Mouse (Mus musculus) MEL (cell line): Measurements from ENCODE around the gene Slc39a11. TPM values are rescaled to one million over a fixed set of nuclear protein-coding genes. Genes with fewer than 3 reads are reported as not detected.

ENCODE experiments used
- DNase-seq: peaks from one replicate; pipeline ENCODE4 v3.0.0; 2011; ENCODE audit warnings: low read depth, low spot score
- H3K27ac ChIP-seq: 2 replicates; pipeline ENCODE4 v1.5.1; 2012; ENCODE audit warnings: low read depth, mild to moderate bottlenecking, control low read depth, low read length, moderate library complexity; ENCODE audit not compliant: control insufficient read depth
- H3K27me3 ChIP-seq, 2 experiments: fragments of 150-350 bp in 1 of 2; sonication (generic) in 1 of 2; 2 replicates each; pipeline ENCODE4 v1.6.1; 2012; ENCODE audit warnings: low read length in 2 of 2, mild to moderate bottlenecking in 2 of 2, improper control_type of control experiment in 1 of 2, moderate library complexity in 1 of 2; ENCODE audit not compliant: insufficient read depth in 2 of 2, control insufficient read depth in 1 of 2
- H3K36me3 ChIP-seq, 2 experiments: 2 replicates each; pipeline ENCODE4 v1.6.1; 2012 to 2014; ENCODE audit warnings: low read length in 2 of 2, improper control_type of control experiment in 1 of 2, inconsistent platforms in 1 of 2, mild to moderate bottlenecking in 1 of 2; ENCODE audit not compliant: insufficient read depth in 2 of 2, control insufficient read depth in 1 of 2
- H3K4me1 ChIP-seq, 2 experiments: fragments of 150-350 bp in 1 of 2; sonication (generic) in 1 of 2; 2 replicates each; pipeline ENCODE4 v1.6.1; 2012; ENCODE audit warnings: low read length in 2 of 2, improper control_type of control experiment in 1 of 2, mild to moderate bottlenecking in 1 of 2; ENCODE audit not compliant: insufficient read depth in 2 of 2, control insufficient read depth in 1 of 2
- H3K4me3 ChIP-seq, 2 experiments: fragments of 150-350 bp in 1 of 2; sonication (generic) in 1 of 2; 2 replicates each; pipeline ENCODE4 v1.5.1; 2012; ENCODE audit warnings: low read depth in 2 of 2, low read length in 2 of 2, mild to moderate bottlenecking in 2 of 2, moderate library complexity in 2 of 2, control low read depth in 1 of 2, improper control_type of control experiment in 1 of 2; ENCODE audit not compliant: control insufficient read depth in 1 of 2, insufficient read depth in 1 of 2
- H3K79me2 ChIP-seq: 2 replicates; pipeline ENCODE4 v1.6.1; 2012; ENCODE audit warnings: mild to moderate bottlenecking, low read length, moderate library complexity; ENCODE audit not compliant: control insufficient read depth, poor library complexity, insufficient read depth
- H3K9ac ChIP-seq: 2 replicates; pipeline ENCODE4 v1.6.1; 2012; ENCODE audit warnings: low read depth, mild to moderate bottlenecking, control low read depth, low read length, moderate library complexity; ENCODE audit not compliant: control insufficient read depth, poor library complexity, severe bottlenecking
- H3K9me3 ChIP-seq: fragments of 150-350 bp; sonication (generic); replicated peaks from 2 replicates; pipeline ENCODE4 v1.6.1; 2012; ENCODE audit warnings: mild to moderate bottlenecking, low read length, improper control_type of control experiment, moderate library complexity; ENCODE audit not compliant: insufficient read depth
- BHLHE40 ChIP-seq: IDR thresholded peaks from 2 replicates; pipeline ENCODE4 v1.6.1; 2012; ENCODE audit warnings: low read depth, mild to moderate bottlenecking, inconsistent platforms, low read length, improper control_type of control experiment, borderline replicate concordance
- CHD1 ChIP-seq: IDR thresholded peaks from 2 replicates; pipeline ENCODE4 v1.6.1; 2012; ENCODE audit warnings: low read depth, mild to moderate bottlenecking, inconsistent platforms, low read length, improper control_type of control experiment
- CHD2 ChIP-seq: IDR thresholded peaks from 2 replicates; pipeline ENCODE4 v1.6.1; 2011; ENCODE audit warnings: low read length, improper control_type of control experiment
- CTCF ChIP-seq, 3 experiments: IDR thresholded peaks in 2 of 3; conservative IDR thresholded peaks in 1 of 3; 2 replicates each; pipeline ENCODE4 v1.5.1; 2011 to 2012; ENCODE audit warnings: low read length in 3 of 3, low read depth in 2 of 3, mild to moderate bottlenecking in 2 of 3, improper control_type of control experiment in 1 of 3, inconsistent platforms in 1 of 3, mixed read lengths in 1 of 3, moderate library complexity in 1 of 3; ENCODE audit not compliant: control insufficient read depth in 1 of 3, insufficient read depth in 1 of 3, poor library complexity in 1 of 3, severe bottlenecking in 1 of 3
- E2F4 ChIP-seq: IDR thresholded peaks from 2 replicates; pipeline ENCODE4 v1.6.1; 2011; ENCODE audit warnings: low read depth, low read length, improper control_type of control experiment, borderline replicate concordance
- ELF1 ChIP-seq: IDR thresholded peaks from 2 replicates; pipeline ENCODE4 v1.6.1; 2014; ENCODE audit warnings: low read depth, mild to moderate bottlenecking, inconsistent platforms, low read length, improper control_type of control experiment, moderate library complexity
- EP300 ChIP-seq, 2 experiments: IDR thresholded peaks; 2 replicates each; pipeline ENCODE4 v1.6.1; 2011; ENCODE audit warnings: improper control_type of control experiment in 2 of 2, low read length in 2 of 2, low read depth in 1 of 2, mild to moderate bottlenecking in 1 of 2
- GABPA ChIP-seq: IDR thresholded peaks from 2 replicates; pipeline ENCODE4 v1.6.1; 2012; ENCODE audit warnings: low read depth, mild to moderate bottlenecking, inconsistent platforms, low read length, improper control_type of control experiment, moderate library complexity
- HCFC1 ChIP-seq: IDR thresholded peaks from 2 replicates; pipeline ENCODE4 v1.6.1; 2012; ENCODE audit warnings: low read depth, mild to moderate bottlenecking, inconsistent platforms, low read length, improper control_type of control experiment, moderate library complexity
- JUND ChIP-seq: IDR thresholded peaks from 2 replicates; pipeline ENCODE4 v1.6.1; 2011; ENCODE audit warnings: low read depth, mild to moderate bottlenecking, improper control_type of control experiment, low read length
- MEF2A ChIP-seq: IDR thresholded peaks from 2 replicates; pipeline ENCODE4 v1.6.1; 2014; ENCODE audit warnings: low read depth, mild to moderate bottlenecking, inconsistent platforms, low read length, improper control_type of control experiment; ENCODE audit not compliant: poor library complexity, insufficient replicate concordance, severe bottlenecking; ENCODE audit errors: extremely low read depth
- MYC ChIP-seq: IDR thresholded peaks from 2 replicates; pipeline ENCODE4 v1.6.1; 2011; ENCODE audit warnings: low read depth, mild to moderate bottlenecking, low read length, improper control_type of control experiment, moderate library complexity
- NELFE ChIP-seq: IDR thresholded peaks from 2 replicates; pipeline ENCODE4 v1.6.1; 2011; ENCODE audit warnings: low read depth, low read length, improper control_type of control experiment
- POLR2A ChIP-seq, 2 experiments: IDR thresholded peaks; 2 replicates each; pipeline ENCODE4 v1.6.1; 2011 to 2012; ENCODE audit warnings: low read length in 2 of 2, mild to moderate bottlenecking in 2 of 2, control low read depth in 1 of 2, improper control_type of control experiment in 1 of 2, low read depth in 1 of 2, moderate library complexity in 1 of 2; ENCODE audit not compliant: control insufficient read depth in 1 of 2, insufficient read depth in 1 of 2, poor library complexity in 1 of 2
- RAD21 ChIP-seq: IDR thresholded peaks from 2 replicates; pipeline ENCODE4 v1.6.1; 2011; ENCODE audit warnings: mild to moderate bottlenecking, low read depth, low read length, improper control_type of control experiment
- SIN3A ChIP-seq: IDR thresholded peaks from 2 replicates; pipeline ENCODE4 v1.6.1; 2012; ENCODE audit warnings: low read length, improper control_type of control experiment, inconsistent platforms
- SMC3 ChIP-seq: IDR thresholded peaks from 2 replicates; pipeline ENCODE4 v1.6.1; 2011; ENCODE audit warnings: low read depth, low read length, improper control_type of control experiment
- TAL1 ChIP-seq: IDR thresholded peaks from 2 replicates; pipeline ENCODE4 v1.6.1; 2012; ENCODE audit warnings: mild to moderate bottlenecking, inconsistent platforms, low read length, moderate library complexity, mixed read lengths
- TBP ChIP-seq: IDR thresholded peaks from 2 replicates; pipeline ENCODE4 v1.8.0; 2011; ENCODE audit warnings: low read depth, low read length, improper control_type of control experiment
- TCF12 ChIP-seq: IDR thresholded peaks from 2 replicates; pipeline ENCODE4 v1.6.1; 2014; ENCODE audit warnings: low read depth, mild to moderate bottlenecking, inconsistent platforms, low read length, improper control_type of control experiment, moderate library complexity
- USF2 ChIP-seq, 2 experiments: IDR thresholded peaks; 2 replicates each; pipeline ENCODE4 v1.6.1; 2011 to 2012; ENCODE audit warnings: improper control_type of control experiment in 2 of 2, low read length in 2 of 2, borderline replicate concordance in 1 of 2, inconsistent platforms in 1 of 2, low read depth in 1 of 2, mild to moderate bottlenecking in 1 of 2; ENCODE audit not compliant: insufficient read depth in 1 of 2
- ZKSCAN1 ChIP-seq: IDR thresholded peaks from 2 replicates; pipeline ENCODE4 v1.6.1; 2012; ENCODE audit warnings: low read depth, mild to moderate bottlenecking, inconsistent platforms, low read length, improper control_type of control experiment, moderate library complexity
- ZNF384 ChIP-seq: IDR thresholded peaks from 2 replicates; pipeline ENCODE4 v1.6.1; 2012; ENCODE audit warnings: low read depth, mild to moderate bottlenecking, inconsistent platforms, low read length, improper control_type of control experiment
- polyA plus RNA-seq, 2 experiments: library from polyadenylated mRNA; stranded (reverse) in 1 of 2; unstranded in 1 of 2; fragments of >175 nt in 1 of 2; fragments of >200 nt in 1 of 2; gene quantifications; 2 replicates each; pipeline versions ENCODE4 v1.2.1 to v1.2.4; 2012; ENCODE audit warnings: low replicate concordance in 2 of 2, low read depth in 1 of 2; ENCODE audit not compliant: insufficient read length in 2 of 2, insufficient read depth in 1 of 2, missing spikeins in 1 of 2
- total RNA-seq: library from RNA; depleted of rRNA; stranded (reverse); fragments of 300-350 nt; gene quantifications from 2 replicates; pipeline ENCODE4 v1.2.3, GENCODE M21; 2012

Slc39a11 gene
- total and polyA plus RNA-seq, 3 experiments = 34.2 to 45.6 TPM; not detected in 1

- TF ChIP-seq ZNF384 (no peak), MYC (no peak), TCF12 (no peak), USF2 (IDR thresholded peaks at IDR 0.05; ENCODE audit: borderline replicate concordance in 1 of 2, insufficient read depth in 1 of 2, low read depth in 1 of 2, low read length in 2 of 2) (no peak), GABPA (no peak), SMC3 (no peak), CTCF (IDR thresholded peaks at IDR 0.05 in 2 of 3, conservative IDR thresholded peaks at IDR 0.05 in 1 of 3; ENCODE audit: control insufficient read depth in 1 of 3, insufficient read depth in 1 of 3, low read depth in 2 of 3, low read length in 3 of 3, poor library complexity in 1 of 3, severe bottlenecking in 1 of 3) (no peak), TBP (no peak), MEF2A (no peak), TAL1 (no peak), SIN3A (no peak)
- Histone ChIP-seq H3K27ac (no peak overlapping the region), H3K9me3 (no peaks in the 10 kb centered on the region), H3K9ac (no peak overlapping the region), H3K4me1 (no peaks in the 10 kb centered on the region), H3K79me2 (no peaks in the 10 kb centered on the region), H3K4me3 (no peak overlapping the region), H3K36me3 (no peaks in the 10 kb centered on the region), H3K27me3 (0 out of 4 replicates have a peak, but pooled peaks cover 0 to 2% of the 10 kb centered on the region in 2 experiments)
- no peak for DNase-seq
These were observed 38.7 kb downstream of the Slc39a11 start for GRCm38 (mm10) chr11:113611112-113611646.

- Histone ChIP-seq H3K4me1 (no peaks in the 10 kb centered on the region), H3K36me3 (no peaks in the 10 kb centered on the region), H3K4me3 (no peak overlapping the region), H3K79me2 (no peaks in the 10 kb centered on the region), H3K27ac (no peak overlapping the region), H3K9me3 (no peaks in the 10 kb centered on the region), H3K27me3 (0 out of 4 replicates have a peak, but pooled peaks cover 0 to 2% of the 10 kb centered on the region in 2 experiments), H3K9ac (no peak overlapping the region)
- no peak for TF ChIP-seq CHD2
- no peak for TF ChIP-seq ZKSCAN1
- no peak for TF ChIP-seq JUND
- TF ChIP-seq EP300 (IDR thresholded peaks at IDR 0.05; ENCODE audit: low read depth in 1 of 2, low read length in 2 of 2) = no peak
- TF ChIP-seq HCFC1 = no peak
- TF ChIP-seq CTCF (IDR thresholded peaks at IDR 0.05 in 2 of 3, conservative IDR thresholded peaks at IDR 0.05 in 1 of 3; ENCODE audit: control insufficient read depth in 1 of 3, insufficient read depth in 1 of 3, low read depth in 2 of 3, low read length in 3 of 3, poor library complexity in 1 of 3, severe bottlenecking in 1 of 3) = no peak
- no peak for TF ChIP-seq CHD1
- no peak for TF ChIP-seq POLR2A (IDR thresholded peaks at IDR 0.05; ENCODE audit: control insufficient read depth in 1 of 2, insufficient read depth in 1 of 2, low read depth in 1 of 2, low read length in 2 of 2, poor library complexity in 1 of 2)
- no peak for TF ChIP-seq RAD21
- no peak for TF ChIP-seq BHLHE40
- TF ChIP-seq NELFE = no peak
- no peak for TF ChIP-seq ELF1
- TF ChIP-seq ZNF384 = no peak
- no peak for TF ChIP-seq TBP
- TF ChIP-seq E2F4 = no peak
- DNase-seq = no peak
These were observed 39.6 kb downstream of the Slc39a11 start for GRCm38 (mm10) chr11:113610266-113610665.
